Mouse (Mus musculus) kidney, adult 2 months (tissue): ENCODE data around the gene Fam19a5.

Experiments
- CTCF ChIP-seq: fragments of 200-500 bp; conservative IDR thresholded peaks from 2 replicates; pipeline ENCODE4 v1.5.1; 2011; ENCODE audit warnings: low read depth, mild to moderate bottlenecking, control low read depth, low read length, moderate library complexity, mixed read lengths; ENCODE audit not compliant: insufficient read depth, insufficient read length
- POLR2A ChIP-seq: fragments of 200-500 bp; IDR thresholded peaks from one replicate; pipeline ENCODE4 v1.6.1; 2011; ENCODE audit warnings: low read depth, low read length, control low read depth

DNA sequence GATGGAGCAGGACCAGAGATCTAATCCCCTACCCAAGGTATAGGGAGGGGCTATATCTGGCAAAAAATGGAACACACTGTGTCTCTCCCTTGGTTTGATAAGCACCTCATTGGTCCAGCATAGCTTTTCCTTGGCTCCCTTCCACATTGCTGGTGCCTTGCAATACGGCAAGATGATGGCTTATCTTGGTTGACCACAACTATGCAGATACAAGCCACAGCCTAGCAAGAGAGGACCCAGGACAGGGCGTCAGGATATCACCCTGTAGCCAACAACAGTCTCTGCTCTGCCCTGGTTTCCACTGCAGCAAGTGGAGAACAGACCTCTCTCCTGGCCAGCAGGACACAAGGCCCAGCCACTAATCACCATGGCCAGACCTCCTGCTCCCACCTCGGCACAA, 36.8 kb upstream of the Fam19a5 start:
- TF ChIP-seq CTCF (no peak), POLR2A (no peak)
